Mouse (Mus musculus): ENCODE measurements around the gene Slc5a5. TPM values are rescaled to one million over a fixed set of nuclear protein-coding genes. Genes with fewer than 3 reads are reported as not detected.

Slc5a5 gene
- polyA plus RNA-seq (2014; fragmentation: Illumina TruSeq; extraction: RNeasy Lipid Tissue Mini Kit (QIAGEN cat#74804); ENCODE audit: low read depth, low replicate concordance): not detected

DNA sequence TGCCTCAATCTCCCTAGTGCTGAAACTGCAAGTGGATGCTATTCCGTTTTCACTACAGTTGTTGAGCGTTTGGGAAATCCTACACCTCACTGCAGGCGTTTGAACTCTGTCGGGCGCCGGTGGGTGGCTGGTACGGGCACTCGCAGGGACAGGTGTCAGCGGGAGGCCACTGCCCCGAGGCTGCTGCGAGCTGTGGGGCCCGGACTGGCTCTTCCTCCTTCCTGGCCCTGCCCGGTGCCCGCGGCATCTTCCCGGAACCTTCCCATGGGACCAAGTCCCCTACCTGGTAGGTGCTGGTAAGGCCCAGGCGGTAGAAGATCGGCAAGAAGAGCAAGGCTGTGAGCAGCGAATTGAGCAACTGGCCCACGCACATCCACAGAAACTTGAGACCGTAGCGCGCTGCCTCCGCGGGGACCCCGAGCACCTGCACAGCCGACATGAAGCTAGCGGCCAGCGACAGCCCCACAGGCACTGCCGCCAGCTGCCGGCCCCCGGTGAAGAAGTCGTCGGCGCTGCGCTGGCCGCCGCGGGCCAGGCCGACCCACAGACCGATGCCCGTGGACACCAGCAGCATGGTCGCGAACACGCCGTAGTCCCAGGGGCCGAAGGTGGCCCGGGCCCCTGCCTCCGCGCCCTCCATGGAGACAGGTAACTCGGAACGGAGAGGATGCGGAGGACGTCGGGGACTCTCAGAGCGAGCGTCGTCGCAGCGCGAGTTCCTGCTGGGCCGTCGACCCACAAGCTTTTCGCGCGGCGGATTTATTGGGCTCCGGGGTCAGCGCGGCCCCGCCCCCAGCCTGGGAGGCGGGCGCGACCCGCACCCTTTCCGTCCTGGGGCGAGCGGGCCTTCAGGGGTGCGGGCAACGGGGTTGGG lies at the start of gene Slc5a5:
Gene Slc5a5, minus strand, starts transcription at position 736 of the 874 bp plus-strand sequence.

DNA sequence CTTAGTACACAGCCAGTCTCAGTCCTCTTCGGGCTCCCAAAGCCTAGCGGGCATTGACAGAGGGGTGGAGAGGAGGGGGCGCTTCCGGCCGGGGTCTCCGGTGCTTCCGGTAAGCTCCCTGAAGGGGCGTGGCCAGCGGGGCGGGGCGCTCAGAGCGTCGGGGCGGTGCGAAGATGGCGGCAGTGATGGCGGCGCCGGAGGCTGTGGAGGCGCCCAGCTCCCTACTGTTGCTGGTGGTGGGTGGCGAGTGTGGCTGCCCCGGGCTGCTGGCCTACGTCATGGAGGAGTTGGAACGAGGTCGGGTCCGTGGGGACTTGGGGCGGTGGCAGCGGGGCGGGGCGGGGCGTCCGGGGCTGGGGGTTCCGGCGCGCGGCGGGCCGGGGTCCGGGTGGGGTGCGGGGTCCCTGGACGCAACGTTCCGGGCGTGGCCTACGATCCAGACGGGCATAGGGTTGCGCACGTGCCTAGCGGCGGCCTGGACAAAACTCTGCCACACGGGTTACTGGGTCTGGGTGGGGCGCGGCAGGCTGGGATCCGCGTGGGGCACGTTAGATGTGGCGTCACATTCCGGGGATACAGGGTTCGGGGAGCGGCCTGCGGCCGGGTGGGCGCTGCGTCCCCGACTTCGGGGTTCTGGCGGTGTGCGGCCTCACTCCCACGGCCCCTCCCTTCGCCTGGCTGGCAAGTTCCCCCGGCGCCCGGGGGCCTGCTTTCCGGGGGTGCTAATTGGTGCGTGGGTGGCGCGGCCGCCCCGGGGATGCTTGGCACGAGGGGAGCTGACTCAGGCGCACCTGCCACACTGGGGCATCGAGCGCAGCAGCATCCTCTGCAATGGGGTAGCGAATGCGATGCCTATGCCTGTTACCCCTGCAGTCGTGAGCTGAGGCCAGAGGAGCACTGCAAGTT lies 13.5 kb upstream of the Slc5a5 start, which contains the start of gene Map1s:
Gene Map1s, plus strand, starts transcription at position 102 of the 906 bp plus-strand sequence.

DNA sequence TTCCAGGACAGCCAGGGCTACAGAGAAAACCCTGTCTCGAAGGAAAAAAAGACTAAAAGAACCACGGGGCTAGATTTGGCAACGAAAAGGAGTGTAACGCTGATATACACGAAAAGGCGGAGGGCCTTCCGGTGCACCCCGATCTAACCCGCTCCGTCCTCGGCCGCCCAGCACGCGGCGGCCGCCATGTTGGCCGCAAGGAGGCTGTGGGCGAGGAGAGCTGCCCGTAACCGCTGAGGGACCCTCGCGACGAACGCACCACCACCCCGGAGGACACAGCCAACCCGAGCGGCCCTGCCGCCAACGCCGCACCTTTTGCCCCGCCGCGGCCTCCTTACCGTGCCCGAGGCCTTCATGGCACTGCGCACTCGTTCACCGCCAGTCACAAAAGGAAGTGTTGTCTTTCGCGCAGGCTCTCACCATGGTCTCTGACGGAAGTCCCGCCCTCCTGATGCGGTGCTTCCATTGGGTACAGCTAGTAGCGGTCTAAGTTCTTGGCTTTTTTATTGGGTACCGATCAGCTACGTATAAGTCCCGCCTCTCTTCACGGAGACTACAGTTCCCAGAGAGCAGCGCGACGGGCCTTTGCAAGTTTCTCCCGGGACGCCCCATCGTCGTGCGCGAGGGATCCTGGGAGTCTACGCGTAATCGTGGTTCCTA lies 4.6 kb upstream of the Slc5a5 start, which contains the start of gene Rpl18a:
Gene Rpl18a, minus strand, starts transcription at position 392 of the 660 bp plus-strand sequence.

DNA sequence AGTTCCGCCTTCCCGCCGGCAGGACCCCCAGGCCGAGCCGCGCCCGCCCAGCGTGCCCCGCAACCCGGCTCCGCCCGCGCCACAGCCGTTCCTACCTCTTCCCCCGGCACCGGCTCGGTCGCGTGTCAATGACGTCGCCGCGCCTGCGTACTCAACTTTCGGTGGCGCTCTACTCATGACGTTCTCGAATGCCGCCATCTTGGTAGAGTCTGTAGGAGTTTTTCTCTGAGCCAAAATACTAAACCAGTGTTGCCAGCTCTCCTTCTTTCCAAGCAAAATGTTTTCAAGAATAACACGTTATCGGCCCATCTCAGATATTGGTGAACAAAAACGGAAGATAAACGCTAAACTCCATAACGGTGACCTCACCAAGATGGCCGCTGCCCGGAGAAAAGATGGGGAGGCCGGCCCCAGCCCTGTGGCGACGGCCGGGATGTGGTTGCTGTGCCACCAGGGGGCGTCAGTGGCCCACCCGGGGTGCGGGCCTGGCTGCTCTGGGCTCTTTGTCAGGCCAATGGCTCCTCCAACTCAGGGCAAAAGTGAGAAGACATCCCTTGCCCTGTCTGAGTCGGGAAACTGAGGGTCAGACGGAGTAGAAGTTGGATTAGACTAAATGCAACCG lies 19.1 kb downstream of the Slc5a5 start, which contains the start of gene Ccdc124:
Gene Ccdc124, minus strand, starts transcription at position 572 of the 622 bp plus-strand sequence.

DNA sequence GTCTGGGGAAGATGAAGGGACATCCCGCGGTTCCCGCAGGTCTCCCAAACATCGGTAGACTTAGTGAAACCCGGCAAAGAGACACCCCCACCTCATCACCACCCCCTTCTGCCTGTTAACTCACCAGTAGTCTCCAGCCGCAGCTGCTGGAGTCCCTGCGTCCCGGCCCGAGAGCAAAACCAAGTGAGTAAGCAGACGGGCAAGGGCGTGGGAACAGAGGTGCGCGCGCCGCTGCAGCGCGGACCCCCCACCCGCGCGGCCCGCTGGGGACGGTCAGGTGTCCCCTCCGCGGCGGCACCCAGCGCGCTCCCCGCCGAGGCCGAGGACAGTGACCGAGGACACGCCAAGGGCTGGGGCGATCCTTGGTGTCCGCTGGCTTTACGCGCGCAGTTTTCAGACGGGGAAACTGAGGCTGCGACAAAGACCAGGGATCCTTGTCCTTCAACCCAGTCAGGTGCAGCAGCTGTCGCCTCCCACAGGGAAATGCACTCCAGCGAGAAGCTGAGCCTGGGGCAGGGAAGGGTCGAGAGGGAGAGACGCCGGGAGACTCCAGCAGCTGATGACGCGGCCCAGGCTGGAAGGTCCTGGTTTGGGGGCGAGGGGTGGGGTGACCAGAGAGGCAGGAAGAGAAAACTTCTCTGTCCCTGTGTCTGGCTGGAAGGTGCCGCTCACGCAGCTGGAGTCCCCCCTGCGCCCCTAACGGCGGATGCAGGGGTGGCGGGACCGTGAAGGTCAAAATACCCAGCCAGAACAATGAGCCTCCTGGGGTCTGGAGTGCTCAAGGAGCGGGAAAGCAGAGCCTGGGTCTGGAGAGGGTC lies 29.5 kb downstream of the Slc5a5 start, which contains the start of gene Kcnn1:
Gene Kcnn1, minus strand, starts transcription at position 435 of the 818 bp plus-strand sequence.

DNA sequence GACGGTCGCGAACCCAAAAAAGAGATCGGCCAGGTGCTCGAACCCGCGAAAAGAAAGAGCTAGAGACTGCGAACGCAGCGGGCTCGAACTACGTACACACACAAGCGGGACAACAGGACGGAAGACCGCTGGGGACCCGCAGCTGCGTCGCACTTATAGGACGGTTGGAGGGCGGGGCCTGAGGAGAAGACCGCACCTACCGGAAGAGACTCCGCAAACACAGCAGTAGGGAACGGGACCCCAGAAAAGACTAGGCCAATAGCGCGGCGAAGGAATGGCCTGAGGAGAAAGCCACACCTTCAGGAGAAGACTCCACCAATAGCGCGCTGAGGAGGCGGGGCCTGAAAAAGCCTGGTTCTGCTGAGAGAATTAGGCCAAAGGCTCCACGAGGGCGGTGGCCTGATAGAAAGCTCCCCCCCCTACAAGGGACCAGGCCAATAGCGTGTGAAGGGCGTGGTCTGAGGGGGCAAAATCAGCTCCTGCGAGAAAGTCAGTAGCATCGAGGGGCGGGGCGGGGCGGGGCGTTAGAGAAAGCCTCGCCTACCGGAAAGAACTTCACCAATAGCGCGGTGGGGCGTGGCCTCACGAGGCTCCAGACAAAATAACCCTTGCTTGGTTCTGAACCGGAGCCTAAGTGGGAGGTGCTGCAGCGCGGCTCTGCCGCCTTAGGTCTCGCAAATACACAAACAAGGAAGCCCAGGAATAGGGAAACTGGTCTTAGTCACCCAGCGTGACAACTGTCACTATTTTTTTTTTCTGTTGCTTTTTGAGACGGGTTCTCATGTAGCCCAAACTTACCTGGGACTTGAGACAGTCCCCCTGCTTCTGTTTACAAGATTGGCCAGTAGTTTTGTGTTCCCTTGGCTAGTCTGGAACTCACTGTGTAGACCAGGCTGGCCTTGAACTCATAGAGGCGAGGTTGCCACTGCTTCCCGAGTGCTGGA lies 52.9 kb downstream of the Slc5a5 start, which contains the start of gene Arrdc2:
Gene Arrdc2, minus strand, starts transcription at position 313 of the 944 bp plus-strand sequence.

Other genes with a start within 250 kb of the Slc5a5 start
- gene Pgpep1, start 232.4 kb downstream of the Slc5a5 start, polyA plus RNA-seq (2014; fragmentation: Illumina TruSeq; extraction: RNeasy Lipid Tissue Mini Kit (QIAGEN cat#74804); ENCODE audit: low read depth, low replicate concordance): 1.2 TPM
- 1.1 TPM for gene Lsm4, start 219.5 kb downstream of the Slc5a5 start, polyA plus RNA-seq (2014; fragmentation: Illumina TruSeq; extraction: RNeasy Lipid Tissue Mini Kit (QIAGEN cat#74804); ENCODE audit: low read depth, low replicate concordance)
- gene Jund, start 193.8 kb downstream of the Slc5a5 start, polyA plus RNA-seq (2014; fragmentation: Illumina TruSeq; extraction: RNeasy Lipid Tissue Mini Kit (QIAGEN cat#74804); ENCODE audit: low read depth, low replicate concordance): 5.1 TPM
- 11.0 TPM for gene Iqcn, start 189.3 kb downstream of the Slc5a5 start, polyA plus RNA-seq (2014; fragmentation: Illumina TruSeq; extraction: RNeasy Lipid Tissue Mini Kit (QIAGEN cat#74804); ENCODE audit: low read depth, low replicate concordance)
- not detected for gene Gm3336, start 174.2 kb downstream of the Slc5a5 start, polyA plus RNA-seq (2014; fragmentation: Illumina TruSeq; extraction: RNeasy Lipid Tissue Mini Kit (QIAGEN cat#74804); ENCODE audit: low read depth, low replicate concordance)
- not detected for gene Pde4c, start 169.0 kb downstream of the Slc5a5 start, polyA plus RNA-seq (2014; fragmentation: Illumina TruSeq; extraction: RNeasy Lipid Tissue Mini Kit (QIAGEN cat#74804); ENCODE audit: low read depth, low replicate concordance)
- 0.85 TPM for gene Rab3a, start 138.1 kb downstream of the Slc5a5 start, polyA plus RNA-seq (2014; fragmentation: Illumina TruSeq; extraction: RNeasy Lipid Tissue Mini Kit (QIAGEN cat#74804); ENCODE audit: low read depth, low replicate concordance)
- 0.29 TPM for gene Mpv17l2, start 131.8 kb downstream of the Slc5a5 start, polyA plus RNA-seq (2014; fragmentation: Illumina TruSeq; extraction: RNeasy Lipid Tissue Mini Kit (QIAGEN cat#74804); ENCODE audit: low read depth, low replicate concordance)
- gene Pik3r2, start 116.0 kb downstream of the Slc5a5 start, polyA plus RNA-seq (2014; fragmentation: Illumina TruSeq; extraction: RNeasy Lipid Tissue Mini Kit (QIAGEN cat#74804); ENCODE audit: low read depth, low replicate concordance): 0.84 TPM
- 1.0 TPM for gene Mast3, start 87.7 kb downstream of the Slc5a5 start, polyA plus RNA-seq (2014; fragmentation: Illumina TruSeq; extraction: RNeasy Lipid Tissue Mini Kit (QIAGEN cat#74804); ENCODE audit: low read depth, low replicate concordance)
- gene Il12rb1, start 84.3 kb downstream of the Slc5a5 start, polyA plus RNA-seq (2014; fragmentation: Illumina TruSeq; extraction: RNeasy Lipid Tissue Mini Kit (QIAGEN cat#74804); ENCODE audit: low read depth, low replicate concordance): not detected
- gene Arrdc2, start 53.0 kb downstream of the Slc5a5 start, polyA plus RNA-seq (2014; fragmentation: Illumina TruSeq; extraction: RNeasy Lipid Tissue Mini Kit (QIAGEN cat#74804); ENCODE audit: low read depth, low replicate concordance): 1.6 TPM
- gene Kcnn1, start 29.5 kb downstream of the Slc5a5 start, polyA plus RNA-seq (2014; fragmentation: Illumina TruSeq; extraction: RNeasy Lipid Tissue Mini Kit (QIAGEN cat#74804); ENCODE audit: low read depth, low replicate concordance): not detected
- 0.50 TPM for gene Ccdc124, start 18.8 kb downstream of the Slc5a5 start, polyA plus RNA-seq (2014; fragmentation: Illumina TruSeq; extraction: RNeasy Lipid Tissue Mini Kit (QIAGEN cat#74804); ENCODE audit: low read depth, low replicate concordance)
- gene Rpl18a, start 4.7 kb upstream of the Slc5a5 start, polyA plus RNA-seq (2014; fragmentation: Illumina TruSeq; extraction: RNeasy Lipid Tissue Mini Kit (QIAGEN cat#74804); ENCODE audit: low read depth, low replicate concordance): 27.3 TPM
- gene Map1s, start 13.2 kb upstream of the Slc5a5 start, polyA plus RNA-seq (2014; fragmentation: Illumina TruSeq; extraction: RNeasy Lipid Tissue Mini Kit (QIAGEN cat#74804); ENCODE audit: low read depth, low replicate concordance): 1.9 TPM